Mouse (Mus musculus) liver, embryonic 14.5 days (tissue): ENCODE data around the gene Rmnd5b.

Source experiments
- CTCF ChIP-seq: IDR thresholded peaks from 2 replicates; pipeline ENCODE4 v1.5.1; 2016; ENCODE audit warnings: antibody characterized with exemption, low read depth, control low read depth
- EP300 ChIP-seq: IDR thresholded peaks from 2 replicates; pipeline ENCODE4 v1.6.1; 2016; ENCODE audit warnings: antibody characterized with exemption, low read depth

- TF ChIP-seq CTCF (0 out of 2 replicates have a peak, but pooled peaks have one; percentile 1), EP300 (no peak)
Measured at GRCm38 (mm10) chr11:51607096-51607738, 28.5 kb downstream of the Rmnd5b start.
